Comparison of ENCODE assay signal across 9 mouse cellular contexts in the genomic region with DNA sequence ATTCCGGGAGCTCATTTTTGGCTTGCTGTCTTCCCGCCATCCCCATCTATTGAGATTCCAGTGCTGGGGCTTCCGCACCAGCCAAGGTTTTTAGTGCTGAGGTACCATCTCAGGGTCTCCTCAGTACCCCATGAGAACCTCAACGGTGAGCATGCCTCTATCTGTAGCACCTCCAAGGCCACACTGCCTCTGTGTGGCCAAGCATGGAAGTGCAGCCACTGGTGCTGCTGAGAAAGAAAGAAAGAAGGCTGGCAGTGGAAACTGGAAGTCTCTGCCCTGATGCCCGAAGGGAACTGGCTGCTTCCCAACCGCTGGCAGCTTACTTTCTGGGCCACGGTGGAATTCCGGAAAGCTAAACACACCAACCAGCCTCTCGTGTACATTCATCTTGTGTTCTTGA.
DNase-seq lines count a peak whose midpoint lies in the region; ATAC-seq lines count a peak whose summit lies in the region.
"Had no signal": no experiment of that assay in that cellular context is flagged by ENCODE, and none has a peak within 500 bp of the region (broad histone marks: within the 10 kb centered on the region; RNA-seq: fewer than 3 reads in every experiment).

No protein-coding gene starts in this region.

- WGBS in forebrain, embryonic 16.5 days, result 39% methylated on average over 9 of the region's 9 CpGs
- 57% methylated on average over 9 of the region's 9 CpGs for WGBS in hindbrain, embryonic 10.5 days

- DNase-seq in WW6 (ENCODE audit: low read depth, low spot score), result peak; percentile 18
- peak; percentile 75 for DNase-seq in cerebellum, adult 11-12 months
- DNase-seq in hindbrain, embryonic 10.5 days (ENCODE audit: low spot score), result peak; percentile 75
- DNase-seq in layer of hippocampus, adult 9-10 months (ENCODE audit: low spot score), result peak; percentile 69
- DNase-seq in lung, postnatal 10 days, result peak; percentile 76
- peak; percentile 84 to 85 for DNase-seq in right cerebral cortex, adult 2 months (ENCODE audit: low spot score in 2 of 2)

- H3K36me3 ChIP-seq in forebrain, embryonic 16.5 days (ENCODE audit: control insufficient read depth, insufficient read depth), result no peaks in the 10 kb centered on the region
- H3K36me3 ChIP-seq in hindbrain, embryonic 10.5 days, result no peaks in the 10 kb centered on the region
- H3K36me3 ChIP-seq: limb, embryonic 15.5 days had no signal

- peaks cover 11% of the 10 kb centered on the region for H3K4me1 ChIP-seq in forebrain, embryonic 16.5 days (replicated peaks; ENCODE audit: control insufficient read depth, insufficient read depth, low read length)
- no peaks in the 10 kb centered on the region for H3K4me1 ChIP-seq in hindbrain, embryonic 10.5 days (replicated peaks)
- H3K4me1 ChIP-seq: limb, embryonic 15.5 days had no signal

- no peak overlapping the region for H3K27ac ChIP-seq in forebrain, embryonic 16.5 days (ENCODE audit: low read length)
- no peak overlapping the region for H3K27ac ChIP-seq in hindbrain, embryonic 10.5 days
- H3K27ac ChIP-seq: limb, embryonic 15.5 days had no signal

- H3K27me3 ChIP-seq in forebrain, embryonic 16.5 days (replicated peaks; ENCODE audit: control insufficient read depth, insufficient read depth, low read length), result no peaks in the 10 kb centered on the region
- no peaks in the 10 kb centered on the region for H3K27me3 ChIP-seq in hindbrain, embryonic 10.5 days (ENCODE audit: insufficient read depth, poor library complexity, severe bottlenecking)

- H3K9ac ChIP-seq in forebrain, embryonic 16.5 days (replicated peaks; ENCODE audit: low read depth, low read length), result no peak overlapping the region
- H3K9ac ChIP-seq: limb, embryonic 15.5 days had no signal

- peak; percentile 62 for ATAC-seq in forebrain, embryonic 16.5 days
- no peak for ATAC-seq in activated CD4-positive, CD25-positive, alpha-beta regulatory T cell, adult 4 months

- H3K4me2 ChIP-seq in forebrain, embryonic 16.5 days (ENCODE audit: low read length), result no peak overlapping the region
- H3K4me2 ChIP-seq: limb, embryonic 15.5 days had no signal

- no peaks in the 10 kb centered on the region for H3K9me3 ChIP-seq in forebrain, embryonic 16.5 days (ENCODE audit: control insufficient read depth, low read length)
- no peaks in the 10 kb centered on the region for H3K9me3 ChIP-seq in hindbrain, embryonic 10.5 days
- H3K9me3 ChIP-seq: limb, embryonic 15.5 days had no signal

- H3K4me3 ChIP-seq in forebrain, embryonic 16.5 days (replicated peaks; ENCODE audit: low read length), result no peak overlapping the region
- H3K4me3 ChIP-seq in hindbrain, embryonic 10.5 days, result no peak overlapping the region
- H3K4me3 ChIP-seq: limb, embryonic 15.5 days had no signal

Comparison
In these comparisons a context has a peak if more than half of its experiments do, and no peak if none do; other contexts are left out.
1. DNase-seq: peak in every context shown above with its lines; median percentile 84 in right cerebral cortex, adult 2 months; 76 in lung, postnatal 10 days; 75 in cerebellum, adult 11-12 months; 75 in hindbrain, embryonic 10.5 days; 69 in layer of hippocampus, adult 9-10 months; 18 in WW6.